Mouse (Mus musculus) mouse embryonic stem cell (cell line): ENCODE measurements around the gene Gmds.

Experiments
- in situ Hi-C, 2 experiments: fragments of 300-500 bp; cut with MboI; formaldehyde crosslinking; loops; 1 replicate in 1 of 2; 3 replicates in 1 of 2; pipeline ENCODE4 v1.14.3; 2019 to 2020; ENCODE audit warnings: low sequenced_read_pairs in 2 of 2, low pct_unique_long_range_greater_than_20kb in 1 of 2, mixed read lengths in 1 of 2; ENCODE audit not compliant: unreplicated experiment in 1 of 2

Gene Gmds

DNA sequence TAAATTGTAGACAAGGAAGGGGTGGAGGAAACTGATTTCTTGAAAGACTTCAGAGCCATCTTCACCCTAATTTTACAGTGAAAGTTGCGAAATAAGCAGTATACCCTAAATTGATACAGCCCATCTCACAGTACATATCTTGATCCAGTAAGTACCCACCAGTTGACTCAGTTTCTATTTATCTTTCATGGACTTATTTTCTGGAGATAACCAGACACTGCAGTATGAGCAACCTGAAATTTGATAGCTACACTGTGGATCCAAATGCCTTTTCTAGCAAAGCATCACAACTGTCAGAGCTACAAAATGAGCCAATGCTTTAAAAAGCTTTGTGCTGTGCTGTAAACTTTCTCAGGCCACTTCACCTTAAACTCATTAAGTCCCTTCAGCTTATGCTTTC, 159.9 kb downstream of the Gmds start:
- in situ Hi-C loops = no loop called here

- in situ Hi-C loops = no loop called here
These were observed 160.6 kb downstream of the Gmds start for GRCm38 (mm10) chr13:32177852-32178453.

DNA sequence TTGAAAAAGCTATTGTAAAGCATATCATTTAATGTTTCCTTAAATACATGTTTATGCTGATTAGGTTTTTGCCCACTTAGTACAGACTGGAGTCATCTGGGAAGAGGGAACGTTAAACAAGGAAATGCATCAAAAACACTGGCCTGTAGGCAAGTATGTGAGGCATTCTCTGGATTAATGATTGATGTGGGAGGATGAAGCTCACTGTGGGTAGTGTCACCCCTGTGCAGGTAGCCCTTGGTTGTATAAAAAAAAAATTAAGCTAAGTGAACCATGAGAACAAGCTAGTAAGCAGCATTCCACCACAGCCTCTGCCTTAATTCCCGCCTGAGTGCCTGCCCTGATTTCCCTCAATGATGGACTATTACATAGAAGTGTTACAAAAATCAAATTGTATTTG, 163.5 kb downstream of the Gmds start:
- in situ Hi-C loops = no loop called here

GRCm38 (mm10) chr13:32169173-32169572, 169.4 kb downstream of the Gmds start:
- in situ Hi-C loops = no loop called here

GRCm38 (mm10) chr13:32167806-32168205, 170.7 kb downstream of the Gmds start:
- in situ Hi-C loops = no loop called here

GRCm38 (mm10) chr13:32165581-32165980, 173.0 kb downstream of the Gmds start:
- in situ Hi-C loops = no loop called here

GRCm38 (mm10) chr13:32161567-32161966, 177.0 kb downstream of the Gmds start:
- in situ Hi-C loops = no loop called here

GRCm38 (mm10) chr13:32158240-32158639, 180.3 kb downstream of the Gmds start:
- in situ Hi-C loops = no loop called here

DNA sequence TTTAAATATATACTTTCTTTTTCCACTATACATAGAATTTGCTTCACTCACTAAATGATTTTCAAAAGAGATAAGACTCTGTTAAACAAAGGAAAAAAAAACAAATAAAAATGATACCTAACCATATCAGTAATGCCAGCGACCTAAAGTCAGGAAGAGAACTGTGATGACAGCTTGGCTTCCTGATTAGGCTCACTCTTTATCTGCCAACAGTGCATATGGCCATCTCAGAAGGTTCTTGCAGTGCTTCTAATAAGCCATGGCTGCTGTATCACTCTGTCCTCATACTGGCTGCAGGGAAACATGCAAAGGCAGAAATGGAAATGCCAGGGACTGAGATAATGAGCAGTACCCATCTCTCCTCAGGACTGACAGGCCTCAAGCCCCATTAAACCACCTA, 192.6 kb downstream of the Gmds start:
- in situ Hi-C loops = no loop called here

- in situ Hi-C loops = no loop called here
These were observed 193.4 kb downstream of the Gmds start for GRCm38 (mm10) chr13:32145179-32145578.

GRCm38 (mm10) chr13:32143651-32144050, 194.9 kb downstream of the Gmds start:
- in situ Hi-C loops = no loop called here

DNA sequence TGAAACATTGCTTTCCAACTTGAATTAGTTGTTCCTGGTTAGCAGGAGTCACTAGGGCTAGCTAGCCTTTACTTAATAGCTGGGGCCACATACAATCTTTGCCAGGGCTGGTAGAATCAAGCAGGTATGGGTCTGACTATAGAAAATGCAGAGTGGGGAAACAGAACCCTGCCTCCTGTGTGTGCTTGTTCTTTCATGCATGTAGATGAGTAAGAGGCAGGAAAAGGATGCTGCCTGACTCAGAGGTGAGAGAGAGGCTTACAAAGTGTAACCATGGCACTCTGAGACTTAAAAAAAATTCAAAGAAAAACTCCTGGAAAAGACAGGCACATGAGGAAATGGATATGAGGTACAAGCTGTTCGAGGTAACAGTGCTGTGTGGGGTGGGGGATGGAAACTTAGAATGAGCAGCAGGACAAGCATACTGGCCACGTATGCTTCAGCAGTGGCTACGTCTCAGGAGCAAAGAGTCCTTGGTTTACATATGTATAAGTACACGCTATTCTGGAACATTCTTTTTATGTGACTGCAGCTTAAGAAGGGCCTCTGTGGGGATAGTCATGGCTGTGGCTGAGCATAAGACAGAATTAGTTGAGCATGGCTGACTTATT, 203.8 kb downstream of the Gmds start:
- in situ Hi-C loops = no loop called here

DNA sequence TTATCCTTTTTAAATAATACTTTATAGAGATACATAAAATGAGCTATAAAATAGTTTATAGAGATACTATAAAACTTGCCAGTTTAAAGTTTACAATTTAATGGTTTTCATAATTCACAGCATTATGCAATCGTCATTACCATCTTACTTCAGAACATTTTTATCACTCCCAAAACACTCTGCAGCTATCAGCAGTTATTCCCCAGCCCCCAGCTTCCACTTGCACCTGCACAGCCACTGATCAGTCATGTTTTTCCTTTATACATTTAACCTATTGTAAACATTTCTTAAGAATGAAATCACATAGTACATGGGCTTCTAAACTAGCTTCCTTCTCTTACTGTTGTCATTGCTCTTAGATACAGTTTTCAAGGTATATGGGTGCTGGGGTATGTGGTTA, 208.6 kb downstream of the Gmds start:
- in situ Hi-C loops = no loop called here

DNA sequence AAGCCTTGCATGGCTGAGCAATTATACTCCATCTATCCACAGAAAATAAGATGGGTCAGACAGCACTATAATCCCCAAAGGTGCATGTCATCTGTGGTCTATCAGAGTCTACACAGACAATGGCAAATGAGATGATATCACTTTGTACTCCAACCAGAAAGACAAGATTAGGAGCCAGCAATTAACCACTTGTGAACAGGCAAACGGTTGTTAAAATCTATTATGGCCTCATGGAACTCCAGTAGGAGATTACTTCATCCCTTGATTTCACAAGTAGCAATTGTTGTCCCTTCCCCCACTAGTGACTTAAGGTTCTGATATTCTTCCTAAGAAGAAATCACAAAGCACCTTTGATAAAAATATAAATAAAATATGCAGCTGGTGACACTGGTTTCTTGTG, 220.2 kb downstream of the Gmds start:
- in situ Hi-C loops = no loop called here

GRCm38 (mm10) chr13:32115468-32115867, 223.1 kb downstream of the Gmds start:
- in situ Hi-C loops = no loop called here

GRCm38 (mm10) chr13:32113875-32114274, 224.7 kb downstream of the Gmds start:
- in situ Hi-C loops = no loop called here

GRCm38 (mm10) chr13:32088303-32088977, 250.1 kb downstream of the Gmds start:
- in situ Hi-C loops = no loop called here

DNA sequence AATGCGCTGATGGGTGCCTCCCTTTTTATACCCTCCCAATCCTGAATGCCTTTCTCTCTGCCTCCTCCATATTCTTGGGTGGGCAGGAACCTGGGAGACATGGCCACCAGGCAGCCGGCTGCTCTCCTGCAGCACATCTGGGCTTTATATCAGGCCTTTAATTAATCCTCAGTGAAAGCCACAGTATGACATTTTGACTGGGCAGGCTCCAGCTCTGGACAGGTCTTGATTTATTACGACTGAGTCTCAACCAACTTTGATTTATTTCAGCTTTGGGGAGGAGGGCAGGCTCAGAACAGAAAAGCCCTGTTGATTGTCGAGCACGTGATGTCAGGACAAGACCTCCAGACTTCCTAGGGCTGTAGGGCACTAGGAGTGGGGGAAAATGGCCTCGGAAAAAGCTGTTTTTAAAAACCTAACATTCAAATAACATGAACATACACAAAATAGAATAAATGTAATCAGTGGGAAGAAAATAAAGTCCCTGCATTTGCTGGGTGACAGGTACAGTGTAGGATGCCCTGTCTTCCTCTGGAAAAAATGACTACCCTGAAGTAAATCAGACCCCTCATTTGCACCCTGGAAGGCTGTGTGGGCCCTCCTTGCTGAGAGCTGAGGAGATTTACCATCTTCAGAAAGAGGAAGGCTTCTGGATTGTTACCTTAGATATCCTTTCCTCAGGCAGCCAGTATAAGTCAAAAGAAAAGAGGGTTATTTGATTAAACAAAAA, 257.9 kb downstream of the Gmds start:
- in situ Hi-C loops = no loop called here

- in situ Hi-C loops = no loop called here
These were observed 264.9 kb downstream of the Gmds start for GRCm38 (mm10) chr13:32073630-32074029.
